Mouse (Mus musculus) liver, embryonic 14.5 days (tissue): ENCODE measurements around the gene Stpg4. TPM values are rescaled to one million over a fixed set of nuclear protein-coding genes. Genes with fewer than 3 reads are reported as not detected.

Experiments used
- ATAC-seq: fragments of 200-750 bp; cut with Nextera tagmentation; 2 replicates; pipeline ENCODE4 v1.8.0; 2017; ENCODE audit warnings: moderate number of reproducible peaks, mild to moderate bottlenecking, moderate library complexity; ENCODE audit not compliant: insufficient read depth
- DNase-seq, 3 experiments: peaks; one replicate each; pipeline ENCODE4 v3.0.0-alpha.2; 2012 to 2013; ENCODE audit warnings: low read depth in 3 of 3, low spot score in 3 of 3
- H3K27ac ChIP-seq: fragments of 300-500 bp; sonication (generic); 2 replicates; pipeline ENCODE4 v1.5.1; 2014; ENCODE audit warnings: moderate library complexity, mild to moderate bottlenecking, control low read depth, inconsistent platforms
- H3K27me3 ChIP-seq: fragments of 300-500 bp; sonication (generic); 2 replicates; pipeline ENCODE4 v1.6.1; 2014; ENCODE audit warnings: mild to moderate bottlenecking, low read length, moderate library complexity; ENCODE audit not compliant: control insufficient read depth, insufficient read depth
- H3K36me3 ChIP-seq: fragments of 300-500 bp; sonication (generic); replicated peaks from 2 replicates; pipeline ENCODE4 v1.6.1; 2014; ENCODE audit warnings: low read depth; ENCODE audit not compliant: control insufficient read depth, insufficient read depth
- H3K4me1 ChIP-seq, 2 experiments: fragments of 200-500 bp in 1 of 2; fragments of 300-500 bp in 1 of 2; sonication (generic) in 1 of 2; replicated peaks; 2 replicates each; pipeline ENCODE4 v1.6.1; 2012 to 2014; ENCODE audit warnings: antibody characterized with exemption in 1 of 2, inconsistent platforms in 1 of 2, low read length in 1 of 2; ENCODE audit not compliant: control insufficient read depth in 2 of 2, insufficient read depth in 2 of 2
- H3K4me2 ChIP-seq: fragments of 300-500 bp; sonication (generic); 2 replicates; pipeline ENCODE4 v1.6.1; 2014; ENCODE audit warnings: low read depth, mild to moderate bottlenecking, control low read depth, moderate library complexity
- H3K4me3 ChIP-seq, 2 experiments: fragments of 200-500 bp in 1 of 2; fragments of 300-500 bp in 1 of 2; sonication (generic) in 1 of 2; 2 replicates each; pipeline ENCODE4 v1.5.1; 2012 to 2014; ENCODE audit warnings: low read depth in 2 of 2, low read length in 2 of 2, mild to moderate bottlenecking in 2 of 2, control low read depth in 1 of 2, inconsistent platforms in 1 of 2, moderate library complexity in 1 of 2; ENCODE audit not compliant: insufficient read depth in 1 of 2
- H3K9ac ChIP-seq: fragments of 300-500 bp; sonication (generic); replicated peaks from 2 replicates; pipeline ENCODE4 v1.6.1; 2014; ENCODE audit warnings: mild to moderate bottlenecking, control low read depth, moderate library complexity
- H3K9me3 ChIP-seq: fragments of 300-500 bp; sonication (generic); 2 replicates; pipeline ENCODE4 v1.6.1; 2016; ENCODE audit warnings: low read length, mixed read lengths; ENCODE audit not compliant: control insufficient read depth
- CTCF ChIP-seq: IDR thresholded peaks from 2 replicates; pipeline ENCODE4 v1.5.1; 2016; ENCODE audit warnings: antibody characterized with exemption, low read depth, control low read depth
- EP300 ChIP-seq: IDR thresholded peaks from 2 replicates; pipeline ENCODE4 v1.6.1; 2016; ENCODE audit warnings: antibody characterized with exemption, low read depth
- WGBS: fragments of 180-500 bp; shearing (Covaris S2); extraction: QIAGEN DNeasy Blood & Tissue Kit; methylation state at CpG from one replicate; pipeline ENCODE4 v1.1.7; 2014; ENCODE audit not compliant: insufficient replicate concordance; 5-methylcytosine and 5-hydroxymethylcytosine counted together
- polyA plus RNA-seq, 2 experiments: library from polyadenylated mRNA; depleted of rRNA in 1 of 2; stranded (reverse) in 1 of 2; unstranded in 1 of 2; fragments of >200 nt; fragmentation: Nextera tagmentation in 1 of 2; extraction: Ambion mirVana in 1 of 2; gene quantifications; 2 replicates each; pipeline versions ENCODE4 v1.2.1 to v1.2.3; 2012 to 2014

Gene Stpg4
- polyA plus RNA-seq (2012; rRNA removed) (not detected in 2 replicates), polyA plus RNA-seq (2014; fragmentation: Nextera tagmentation; extraction: Ambion mirVana) (not detected in 2 replicates)

GRCm38 (mm10) chr17:87427511-87427910 lies at the start of gene Stpg4:
Stpg4 (minus strand) TSS chr17:87427741.
- Histone ChIP-seq H3K27ac (no peak within 1 kb of the TSS), H3K27me3 (no peaks in the 10 kb centered on the region), H3K4me1 (no peaks in the 10 kb centered on the region), H3K36me3 (peaks cover 5% of the 10 kb centered on the region), H3K4me2 (no peak within 1 kb of the TSS), H3K9me3 (no peaks in the 10 kb centered on the region), H3K4me3 (no peak within 1 kb of the TSS), H3K9ac (no peak within 1 kb of the TSS)
- 64% methylated on average over 24 of the region's 24 CpGs for WGBS
- no peak for DNase-seq
- ATAC-seq = no peak
- TF ChIP-seq EP300 (no peak), CTCF (no peak)

GRCm38 (mm10) chr17:87475356-87475755 lies 47.8 kb upstream of the Stpg4 start:
- Histone ChIP-seq H3K4me3 (no peak overlapping the region), H3K4me1 (peaks cover 11 to 31% of the 10 kb centered on the region in 2 experiments), H3K36me3 (no peaks in the 10 kb centered on the region), H3K27ac (no peak overlapping the region), H3K4me2 (no peak overlapping the region), H3K9me3 (no peaks in the 10 kb centered on the region), H3K27me3 (peaks cover 9% of the 10 kb centered on the region), H3K9ac (no peak overlapping the region)
- DNase-seq = no peak
- 41% methylated on average over 8 of the region's 8 CpGs for WGBS
- TF ChIP-seq EP300 = no peak
- no peak for TF ChIP-seq CTCF
- ATAC-seq = no peak

GRCm38 (mm10) chr17:87474501-87474795 lies 46.9 kb upstream of the Stpg4 start:
- Histone ChIP-seq H3K36me3 (no peaks in the 10 kb centered on the region), H3K4me2 (peak overlapping the region; percentile 64), H3K4me3 (peak overlapping the region; percentile 30; a peak in 1 of 4 replicates), H3K4me1 (peaks cover 19 to 39% of the 10 kb centered on the region in 2 experiments), H3K9me3 (no peaks in the 10 kb centered on the region), H3K27me3 (peaks cover 9% of the 10 kb centered on the region), H3K27ac (no peak overlapping the region), H3K9ac (no peak overlapping the region)
- WGBS = 4% methylated on average over 7 of the region's 7 CpGs
- DNase-seq (no peak), ATAC-seq (no peak)
- TF ChIP-seq EP300 (no peak), CTCF (no peak)

DNA sequence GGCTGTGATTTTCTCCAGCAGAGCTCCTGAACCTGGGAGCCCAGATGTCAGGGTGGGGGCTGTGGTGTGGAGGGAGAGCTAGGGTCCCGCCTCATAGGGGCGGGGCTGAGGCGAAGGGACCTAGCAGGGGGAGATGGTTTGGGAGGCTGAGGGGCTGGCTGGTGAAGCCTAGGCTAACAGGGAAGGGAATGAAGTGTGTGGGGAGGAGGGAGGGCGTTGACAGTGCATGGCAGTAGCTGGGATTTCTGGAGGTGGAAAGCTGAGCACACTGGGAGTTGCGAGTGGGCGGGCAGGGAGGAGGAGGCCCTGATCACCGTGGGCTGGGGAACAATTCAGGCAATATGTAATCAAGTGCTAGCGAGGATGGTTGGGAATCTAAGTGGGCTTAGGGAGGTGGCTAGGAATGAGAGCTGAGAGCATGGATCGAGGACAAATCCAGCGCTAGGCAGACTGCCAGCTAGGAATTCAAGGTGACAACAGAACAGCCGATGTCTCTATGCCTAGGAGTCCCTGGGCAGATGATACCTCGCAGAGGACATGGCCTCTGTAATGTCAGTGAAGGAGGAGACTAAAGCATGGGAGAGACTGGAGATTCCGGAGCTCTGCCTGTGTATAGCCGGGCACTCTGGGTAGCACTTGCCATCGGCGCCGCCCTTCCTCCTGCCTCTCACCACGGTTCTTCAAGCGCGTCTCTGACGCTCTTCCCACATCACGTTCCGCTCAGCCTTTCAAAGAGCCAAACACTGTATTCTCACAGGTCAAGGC lies 46.4 kb upstream of the Stpg4 start:
- WGBS = 3% methylated on average over 23 of the region's 23 CpGs
- peaks cover 9% of the 10 kb centered on the region for H3K27me3 ChIP-seq
- DNase-seq = no peak
- H3K4me2 ChIP-seq = peak overlapping the region; percentile 64
- no peaks in the 10 kb centered on the region for H3K36me3 ChIP-seq
- H3K9ac ChIP-seq = no peak overlapping the region
- no peaks in the 10 kb centered on the region for H3K9me3 ChIP-seq
- TF ChIP-seq EP300 (no peak), CTCF (no peak)
- ATAC-seq = no peak
- no peak overlapping the region for H3K27ac ChIP-seq
- peaks cover 23 to 44% of the 10 kb centered on the region in 2 experiments for H3K4me1 ChIP-seq
- H3K4me3 ChIP-seq = peak overlapping the region; percentile 30

- H3K9ac ChIP-seq = no peak overlapping the region
- DNase-seq = no peak
- TF ChIP-seq CTCF = no peak
- no peak for TF ChIP-seq EP300
- 12% methylated on average over 9 of the region's 9 CpGs for WGBS
- ATAC-seq = no peak
- H3K4me2 ChIP-seq = peak overlapping the region; percentile 64
- peaks cover 9% of the 10 kb centered on the region for H3K27me3 ChIP-seq
- H3K4me3 ChIP-seq = peak overlapping the region in 1 of 2 experiments; percentile 30; a peak in 2 of 4 replicates
- peaks cover 23 to 48% of the 10 kb centered on the region in 2 experiments for H3K4me1 ChIP-seq
- H3K9me3 ChIP-seq = no peaks in the 10 kb centered on the region
- H3K27ac ChIP-seq = no peak overlapping the region
- H3K36me3 ChIP-seq = no peaks in the 10 kb centered on the region
Observed at GRCm38 (mm10) chr17:87473441-87473735, 45.8 kb upstream of the Stpg4 start.
